Comparison of ENCODE assay signal across 8 mouse cellular contexts in the genomic region with DNA sequence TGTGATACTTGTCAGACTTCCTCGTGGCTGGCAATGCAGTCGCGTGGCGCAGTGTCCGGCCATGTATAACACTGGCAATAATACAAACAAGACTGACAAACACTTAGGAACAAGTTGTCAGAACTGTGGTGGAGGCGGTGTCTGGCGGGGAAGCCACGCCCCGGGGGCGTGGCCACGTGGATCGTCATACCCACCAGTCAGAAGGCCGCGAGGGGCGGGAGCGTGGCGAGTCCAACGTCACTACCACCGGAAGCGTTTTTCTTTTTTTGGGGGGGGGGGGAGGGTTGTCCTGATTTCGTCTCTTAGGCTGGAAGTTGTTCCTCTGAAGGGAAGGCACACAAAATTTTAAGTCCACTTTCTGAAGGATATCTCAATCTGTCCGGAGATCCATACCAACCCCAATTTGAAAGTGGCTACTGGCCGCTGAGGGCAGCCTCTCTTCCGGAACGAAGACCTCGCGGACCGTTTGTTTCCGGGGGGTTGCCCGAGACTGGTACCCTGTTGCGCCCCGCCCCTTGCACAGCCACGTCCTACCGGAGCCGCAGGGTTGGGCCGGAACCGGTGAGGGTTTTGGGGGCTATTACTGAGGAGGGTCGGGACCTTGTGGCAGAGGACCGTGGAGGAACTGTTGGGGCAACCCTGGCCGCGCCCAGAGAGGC. TPM values are rescaled to one million over a fixed set of nuclear protein-coding genes. Genes with fewer than 3 reads are reported as not detected.
DNase-seq lines count a peak whose midpoint lies in the region; ATAC-seq lines count a peak whose summit lies in the region.

Golga3 (plus strand) TSS at position 340 of the 659 bp plus-strand sequence.

- DNase-seq in adipocyte (ENCODE audit: low spot score), result peak; percentile 96
- DNase-seq in embryo, embryonic 10 days (ENCODE audit: low spot score), result peak; percentile 83
- peak; percentile 92 for DNase-seq in gastrocnemius, postnatal 10 days
- peak; percentile 98 for DNase-seq in induced T-regulatory cell, adult 2 months (ENCODE audit: low read depth)
- peak; percentile 73 to 90 for DNase-seq in left cerebral cortex, adult 9 months (ENCODE audit: low spot score in 2 of 2)
- peak; percentile 94 for DNase-seq in right cerebral cortex, postnatal 14 days
- DNase-seq in urinary bladder, postnatal 36 days (ENCODE audit: low spot score in 2 of 2), result peak; percentile 87 to 94

- ATAC-seq in megakaryocyte progenitor cell, adult 5-6 weeks (replicated peaks; ENCODE audit: poor library complexity), result peak; percentile 86

RNA-seq across cellular contexts. Expression of gene Golga3, which starts in this region (rescaled TPM):
- total RNA-seq in gastrocnemius, postnatal 10 days (2021), result 10 to 100 TPM; 38.7 to 39.5 TPM
- total RNA-seq in megakaryocyte progenitor cell, adult 5-6 weeks (2015), result 11.9 and 13.7 TPM in 2 replicates
- 21.4 and 22.6 TPM in 2 replicates for total RNA-seq in megakaryocyte progenitor cell, adult 5-6 weeks (2017)

Comparison
In these comparisons a context has a peak if more than half of its experiments do, and no peak if none do; other contexts are left out.
1. Peak in every context shown above with its lines: DNase-seq and ATAC-seq.